Mouse (Mus musculus) R1 (cell line): Measurements from ENCODE around the gene Tmem88.

Experiments used
- DNase-seq: peaks from one replicate; pipeline ENCODE4 v3.0.0-alpha.2; 2018; ENCODE audit warnings: low read depth, low spot score

Gene Tmem88

GRCm38 (mm10) chr11:69364376-69364775, 33.7 kb downstream of the Tmem88 start:
- no peak for DNase-seq

- DNase-seq, result no peak
Measured at GRCm38 (mm10) chr11:69362479-69362878, 35.6 kb downstream of the Tmem88 start.

GRCm38 (mm10) chr11:69362021-69362420, 36.0 kb downstream of the Tmem88 start:
- no peak for DNase-seq

- DNase-seq, result no peak
Measured at GRCm38 (mm10) chr11:69357690-69358089, 40.3 kb downstream of the Tmem88 start.

- no peak for DNase-seq
Measured at GRCm38 (mm10) chr11:69356544-69356943, 41.5 kb downstream of the Tmem88 start.
